Mouse (Mus musculus): ENCODE results near the gene Erg28. TPM values are rescaled to one million over a fixed set of nuclear protein-coding genes. Genes with fewer than 3 reads are reported as not detected.
A peak's percentile ranks its signal among the peaks of the same experiment; 100 is the strongest.

Erg28 gene
- polyA plus RNA-seq, 2 experiments, result 49.6 to 91.9 TPM

- no peak for ATAC-seq (ENCODE audit: insufficient read depth)
- H3K4me3 ChIP-seq (ENCODE audit: insufficient read depth in 1 of 2, low read depth in 2 of 2, low read length in 2 of 2), result no peak overlapping the region
- no peak for TF ChIP-seq CTCF (IDR thresholded peaks at IDR 0.05; ENCODE audit: low read depth)
- no peak for TF ChIP-seq EP300 (IDR thresholded peaks at IDR 0.05; ENCODE audit: low read depth)
- H3K9ac ChIP-seq (replicated peaks), result no peak overlapping the region
- H3K27ac ChIP-seq, result no peak overlapping the region
- no peak for DNase-seq (ENCODE audit: low read depth in 3 of 3, low spot score in 3 of 3)
- 64% methylated on average over 4 of the region's 4 CpGs for WGBS (ENCODE audit: insufficient replicate concordance)
- H3K36me3 ChIP-seq (replicated peaks; ENCODE audit: control insufficient read depth, insufficient read depth, low read depth), result no peaks in the 10 kb centered on the region; the same call in 1 of the 2 replicates
- no peaks in the 10 kb centered on the region for H3K27me3 ChIP-seq (ENCODE audit: control insufficient read depth, insufficient read depth, low read length)
- H3K4me1 ChIP-seq (replicated peaks; ENCODE audit: control insufficient read depth in 2 of 2, insufficient read depth in 2 of 2, low read length in 1 of 2), result no peaks in the 10 kb centered on the region
- H3K9me3 ChIP-seq (ENCODE audit: control insufficient read depth, low read length), result no peaks in the 10 kb centered on the region
- no peak overlapping the region for H3K4me2 ChIP-seq (ENCODE audit: low read depth)
Observed at GRCm38 (mm10) chr12:85853836-85854235, 29.5 kb upstream of the Erg28 start.

GRCm38 (mm10) chr12:85850661-85851060, 26.3 kb upstream of the Erg28 start:
- H3K27ac ChIP-seq, result no peak overlapping the region
- WGBS (ENCODE audit: insufficient replicate concordance), result 76% methylated on average over 8 of the region's 8 CpGs
- H3K4me2 ChIP-seq (ENCODE audit: low read depth), result no peak overlapping the region
- ATAC-seq (ENCODE audit: insufficient read depth) (no peak), DNase-seq (ENCODE audit: low read depth in 3 of 3, low spot score in 3 of 3) (no peak)
- H3K9me3 ChIP-seq (ENCODE audit: control insufficient read depth, low read length), result no peaks in the 10 kb centered on the region
- TF ChIP-seq EP300 (IDR thresholded peaks at IDR 0.05; ENCODE audit: low read depth), result no peak
- no peak for TF ChIP-seq CTCF (IDR thresholded peaks at IDR 0.05; ENCODE audit: low read depth)
- H3K9ac ChIP-seq (replicated peaks), result no peak overlapping the region
- H3K4me3 ChIP-seq (ENCODE audit: insufficient read depth in 1 of 2, low read depth in 2 of 2, low read length in 2 of 2), result no peak overlapping the region
- no peaks in the 10 kb centered on the region; the same call in 1 of the 2 replicates for H3K36me3 ChIP-seq (replicated peaks; ENCODE audit: control insufficient read depth, insufficient read depth, low read depth)
- no peaks in the 10 kb centered on the region for H3K4me1 ChIP-seq (replicated peaks; ENCODE audit: control insufficient read depth in 2 of 2, insufficient read depth in 2 of 2, low read length in 1 of 2)
- H3K27me3 ChIP-seq (ENCODE audit: control insufficient read depth, insufficient read depth, low read length), result no peaks in the 10 kb centered on the region

- H3K9ac ChIP-seq (replicated peaks), result no peak overlapping the region
- 76% methylated on average over 7 of the region's 7 CpGs for whole genome bisulfite sequencing (ENCODE audit: insufficient replicate concordance)
- TF ChIP-seq EP300 (IDR thresholded peaks at IDR 0.05; ENCODE audit: low read depth) (no peak), CTCF (IDR thresholded peaks at IDR 0.05; ENCODE audit: low read depth) (peak; percentile 65)
- no peaks in the 10 kb centered on the region for H3K27me3 ChIP-seq (ENCODE audit: control insufficient read depth, insufficient read depth, low read length)
- H3K27ac ChIP-seq, result no peak overlapping the region
- H3K9me3 ChIP-seq (ENCODE audit: control insufficient read depth, low read length), result no peaks in the 10 kb centered on the region
- no peaks in the 10 kb centered on the region; the same call in none of the 2 replicates for H3K36me3 ChIP-seq (replicated peaks; ENCODE audit: control insufficient read depth, insufficient read depth, low read depth)
- H3K4me3 ChIP-seq (ENCODE audit: insufficient read depth in 1 of 2, low read depth in 2 of 2, low read length in 2 of 2), result no peak overlapping the region
- no peak overlapping the region for H3K4me2 ChIP-seq (ENCODE audit: low read depth)
- no peak for ATAC-seq (ENCODE audit: insufficient read depth)
- no peaks in the 10 kb centered on the region for H3K4me1 ChIP-seq (replicated peaks; ENCODE audit: control insufficient read depth in 2 of 2, insufficient read depth in 2 of 2, low read length in 1 of 2)
- no peak for DNase-seq (ENCODE audit: low read depth in 3 of 3, low spot score in 3 of 3)
Observed at GRCm38 (mm10) chr12:85848164-85848958, 24.0 kb upstream of the Erg28 start.

- Histone ChIP-seq H3K9me3 (ENCODE audit: control insufficient read depth, low read length) (no peaks in the 10 kb centered on the region), H3K27me3 (ENCODE audit: control insufficient read depth, insufficient read depth, low read length) (no peaks in the 10 kb centered on the region), H3K9ac (replicated peaks) (no peak overlapping the region), H3K4me3 (ENCODE audit: insufficient read depth in 1 of 2, low read depth in 2 of 2, low read length in 2 of 2) (no peak overlapping the region), H3K36me3 (replicated peaks; ENCODE audit: control insufficient read depth, insufficient read depth, low read depth) (no peaks in the 10 kb centered on the region; the same call in 1 of the 2 replicates), H3K4me2 (ENCODE audit: low read depth) (no peak overlapping the region), H3K4me1 (replicated peaks; ENCODE audit: control insufficient read depth in 2 of 2, insufficient read depth in 2 of 2, low read length in 1 of 2) (no peaks in the 10 kb centered on the region), H3K27ac (no peak overlapping the region)
- WGBS (ENCODE audit: insufficient replicate concordance), result 63% methylated on average over 12 of the region's 12 CpGs
- ATAC-seq (ENCODE audit: insufficient read depth) (no peak), DNase-seq (ENCODE audit: low read depth in 3 of 3, low spot score in 3 of 3) (no peak)
- no peak for TF ChIP-seq CTCF (IDR thresholded peaks at IDR 0.05; ENCODE audit: low read depth)
- no peak for TF ChIP-seq EP300 (IDR thresholded peaks at IDR 0.05; ENCODE audit: low read depth)
Observed at GRCm38 (mm10) chr12:85839371-85840000, 15.1 kb upstream of the Erg28 start.

GRCm38 (mm10) chr12:85837765-85838164, 13.4 kb upstream of the Erg28 start:
- no peak for DNase-seq (ENCODE audit: low read depth in 3 of 3, low spot score in 3 of 3)
- no peak for ATAC-seq (ENCODE audit: insufficient read depth)
- Histone ChIP-seq H3K9ac (replicated peaks) (no peak overlapping the region), H3K4me2 (ENCODE audit: low read depth) (no peak overlapping the region), H3K27ac (no peak overlapping the region), H3K36me3 (replicated peaks; ENCODE audit: control insufficient read depth, insufficient read depth, low read depth) (peaks cover 3% of the 10 kb centered on the region; the same call in 1 of the 2 replicates), H3K9me3 (ENCODE audit: control insufficient read depth, low read length) (no peaks in the 10 kb centered on the region), H3K27me3 (ENCODE audit: control insufficient read depth, insufficient read depth, low read length) (no peaks in the 10 kb centered on the region), H3K4me3 (ENCODE audit: insufficient read depth in 1 of 2, low read depth in 2 of 2, low read length in 2 of 2) (no peak overlapping the region), H3K4me1 (replicated peaks; ENCODE audit: control insufficient read depth in 2 of 2, insufficient read depth in 2 of 2, low read length in 1 of 2) (no peaks in the 10 kb centered on the region)
- WGBS (ENCODE audit: insufficient replicate concordance), result 59% methylated on average over 2 of the region's 2 CpGs
- no peak; the same call in 1 of the 2 replicates for TF ChIP-seq CTCF (IDR thresholded peaks at IDR 0.05; ENCODE audit: low read depth)
- no peak for TF ChIP-seq EP300 (IDR thresholded peaks at IDR 0.05; ENCODE audit: low read depth)
